Mouse (Mus musculus): Measurements from ENCODE around the gene Hs6st3. TPM values are rescaled to one million over a fixed set of nuclear protein-coding genes. Genes with fewer than 3 reads are reported as not detected.

Gene Hs6st3
- polyA plus RNA-seq, 2 experiments: 0.02 TPM; not detected in 1

DNA sequence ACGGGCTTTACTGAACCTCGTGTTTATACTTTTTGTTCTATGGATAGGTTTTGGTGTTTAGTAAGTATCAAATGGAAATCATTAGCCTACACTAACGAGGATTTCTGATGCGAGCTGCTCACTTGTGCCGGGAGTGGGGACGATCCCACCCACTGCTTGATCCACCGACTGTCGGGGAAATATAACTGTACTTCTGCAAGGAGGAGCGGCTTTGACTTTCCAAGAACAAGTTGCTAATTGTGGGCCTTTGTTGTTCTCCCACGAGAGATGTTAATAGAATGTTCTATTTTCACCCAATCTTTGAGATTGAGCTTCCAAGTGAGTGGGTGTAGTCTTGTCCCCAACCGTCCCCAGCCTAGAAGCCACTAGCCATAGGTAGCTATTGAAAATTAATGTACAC, 209.1 kb downstream of the Hs6st3 start:
- no peak overlapping the region for H3K4me3 ChIP-seq (ENCODE audit: insufficient read depth in 1 of 2, low read depth in 2 of 2, low read length in 2 of 2)
- H3K36me3 ChIP-seq (replicated peaks; ENCODE audit: control insufficient read depth, insufficient read depth, low read depth): no peaks in the 10 kb centered on the region
- TF ChIP-seq CTCF (IDR thresholded peaks at IDR 0.05; ENCODE audit: low read depth) (no peak), EP300 (IDR thresholded peaks at IDR 0.05; ENCODE audit: low read depth) (no peak)
- H3K27me3 ChIP-seq (ENCODE audit: control insufficient read depth, insufficient read depth, low read length): no peaks in the 10 kb centered on the region
- no peaks in the 10 kb centered on the region for H3K4me1 ChIP-seq (replicated peaks; ENCODE audit: control insufficient read depth in 2 of 2, insufficient read depth in 2 of 2, low read length in 1 of 2)
- ATAC-seq (ENCODE audit: insufficient read depth): no peak
- H3K9ac ChIP-seq (replicated peaks): no peak overlapping the region
- H3K9me3 ChIP-seq (ENCODE audit: control insufficient read depth, low read length): no peaks in the 10 kb centered on the region
- DNase-seq (ENCODE audit: low read depth in 3 of 3, low spot score in 3 of 3): no peak
- WGBS (ENCODE audit: insufficient replicate concordance): 74% methylated on average over 11 of the region's 11 CpGs
- no peak overlapping the region for H3K4me2 ChIP-seq (ENCODE audit: low read depth)
- no peak overlapping the region for H3K27ac ChIP-seq

DNA sequence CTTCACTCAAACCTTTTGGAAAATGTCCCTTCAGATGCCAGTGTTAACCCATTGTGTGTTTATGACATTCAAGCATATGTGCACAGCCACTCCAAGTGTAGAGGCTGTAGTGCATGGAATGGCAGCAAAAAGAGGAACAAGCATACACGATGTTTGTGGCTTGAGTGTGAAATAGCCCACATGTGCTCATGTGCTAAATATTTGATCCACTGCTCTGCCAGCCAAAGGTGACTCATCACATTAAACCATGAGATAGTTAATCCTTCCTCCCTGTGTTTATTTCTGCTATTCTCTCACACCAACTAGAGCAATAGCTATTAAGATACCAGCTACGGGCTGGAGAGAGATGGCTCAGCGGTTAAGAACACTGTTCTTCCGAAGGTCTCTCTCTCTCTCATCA, 223.3 kb downstream of the Hs6st3 start:
- Histone ChIP-seq H3K4me3 (ENCODE audit: insufficient read depth in 1 of 2, low read depth in 2 of 2, low read length in 2 of 2) (no peak overlapping the region), H3K4me1 (replicated peaks; ENCODE audit: control insufficient read depth in 2 of 2, insufficient read depth in 2 of 2, low read length in 1 of 2) (no peaks in the 10 kb centered on the region), H3K9me3 (ENCODE audit: control insufficient read depth, low read length) (no peaks in the 10 kb centered on the region), H3K9ac (replicated peaks) (no peak overlapping the region), H3K4me2 (ENCODE audit: low read depth) (no peak overlapping the region), H3K36me3 (replicated peaks; ENCODE audit: control insufficient read depth, insufficient read depth, low read depth) (no peaks in the 10 kb centered on the region), H3K27me3 (ENCODE audit: control insufficient read depth, insufficient read depth, low read length) (no peaks in the 10 kb centered on the region), H3K27ac (no peak overlapping the region)
- no peak for ATAC-seq (ENCODE audit: insufficient read depth)
- DNase-seq (ENCODE audit: low read depth in 3 of 3, low spot score in 3 of 3): no peak
- 75% methylated on average over 4 of the region's 4 CpGs for WGBS (ENCODE audit: insufficient replicate concordance)
- TF ChIP-seq CTCF (IDR thresholded peaks at IDR 0.05; ENCODE audit: low read depth) (no peak), EP300 (IDR thresholded peaks at IDR 0.05; ENCODE audit: low read depth) (no peak)

DNA sequence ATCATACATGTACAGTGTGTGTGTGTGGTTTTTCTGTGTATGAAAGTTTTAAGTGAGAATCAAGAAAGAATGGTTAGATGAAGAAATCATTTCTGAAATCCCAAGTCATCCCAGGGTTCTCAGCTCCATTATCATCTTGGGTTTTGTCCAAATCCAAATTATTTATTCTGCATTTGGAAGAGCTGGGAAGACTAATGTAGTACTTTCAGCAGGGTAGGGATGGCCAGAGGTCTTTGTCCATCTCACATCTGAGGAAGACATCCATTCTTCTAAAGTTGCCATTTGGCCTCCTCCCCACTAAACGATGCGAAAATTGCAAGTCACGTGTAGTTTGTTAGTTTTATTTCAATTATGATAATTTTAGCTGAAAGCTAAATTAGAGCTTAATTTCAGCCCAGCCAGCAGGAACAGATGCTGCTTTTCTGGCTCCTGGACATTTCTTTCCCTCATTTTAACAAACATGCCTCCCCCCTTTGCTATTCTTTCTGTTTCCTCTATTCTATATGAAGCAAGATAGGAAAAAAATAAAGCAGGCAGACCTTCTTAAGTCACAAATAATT, 229.8 kb downstream of the Hs6st3 start:
- Histone ChIP-seq H3K9me3 (ENCODE audit: control insufficient read depth, low read length) (no peaks in the 10 kb centered on the region), H3K4me1 (replicated peaks; ENCODE audit: control insufficient read depth in 2 of 2, insufficient read depth in 2 of 2, low read length in 1 of 2) (no peaks in the 10 kb centered on the region), H3K9ac (replicated peaks) (no peak overlapping the region), H3K27ac (no peak overlapping the region), H3K4me3 (ENCODE audit: insufficient read depth in 1 of 2, low read depth in 2 of 2, low read length in 2 of 2) (no peak overlapping the region), H3K27me3 (ENCODE audit: control insufficient read depth, insufficient read depth, low read length) (no peaks in the 10 kb centered on the region), H3K4me2 (ENCODE audit: low read depth) (no peak overlapping the region), H3K36me3 (replicated peaks; ENCODE audit: control insufficient read depth, insufficient read depth, low read depth) (no peaks in the 10 kb centered on the region)
- DNase-seq (ENCODE audit: low read depth in 3 of 3, low spot score in 3 of 3) (no peak), ATAC-seq (ENCODE audit: insufficient read depth) (no peak)
- no peak for TF ChIP-seq EP300 (IDR thresholded peaks at IDR 0.05; ENCODE audit: low read depth)
- no peak for TF ChIP-seq CTCF (IDR thresholded peaks at IDR 0.05; ENCODE audit: low read depth)
- 58% methylated on average over 3 of the region's 3 CpGs for WGBS (ENCODE audit: insufficient replicate concordance)

DNA sequence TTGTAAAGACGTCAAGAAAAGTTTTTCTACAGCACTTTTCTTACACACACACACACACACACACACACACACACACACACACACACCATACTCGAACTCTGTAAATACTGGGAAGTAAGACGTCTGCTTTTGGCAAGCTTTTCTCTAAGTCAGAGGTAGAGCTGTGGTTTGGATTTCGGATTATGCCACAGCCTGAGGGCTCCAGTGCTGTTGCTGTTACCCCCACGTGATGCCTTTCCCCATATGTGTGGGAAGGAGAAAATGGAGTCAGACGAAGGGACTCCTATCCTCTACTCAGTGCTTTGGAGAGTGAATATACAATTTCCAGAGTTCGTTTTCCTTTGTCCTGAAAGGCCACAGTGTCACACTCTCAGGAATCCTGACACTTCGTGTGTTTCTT, 231.1 kb downstream of the Hs6st3 start:
- Histone ChIP-seq H3K36me3 (replicated peaks; ENCODE audit: control insufficient read depth, insufficient read depth, low read depth) (no peaks in the 10 kb centered on the region), H3K27me3 (ENCODE audit: control insufficient read depth, insufficient read depth, low read length) (no peaks in the 10 kb centered on the region), H3K4me1 (replicated peaks; ENCODE audit: control insufficient read depth in 2 of 2, insufficient read depth in 2 of 2, low read length in 1 of 2) (no peaks in the 10 kb centered on the region), H3K9me3 (ENCODE audit: control insufficient read depth, low read length) (no peaks in the 10 kb centered on the region), H3K27ac (no peak overlapping the region), H3K9ac (replicated peaks) (no peak overlapping the region), H3K4me2 (ENCODE audit: low read depth) (no peak overlapping the region), H3K4me3 (ENCODE audit: insufficient read depth in 1 of 2, low read depth in 2 of 2, low read length in 2 of 2) (no peak overlapping the region)
- ATAC-seq (ENCODE audit: insufficient read depth): no peak
- WGBS (ENCODE audit: insufficient replicate concordance): 57% methylated on average over 8 of the region's 8 CpGs
- DNase-seq (ENCODE audit: low read depth in 3 of 3, low spot score in 3 of 3): no peak
- TF ChIP-seq CTCF (IDR thresholded peaks at IDR 0.05; ENCODE audit: low read depth) (no peak), EP300 (IDR thresholded peaks at IDR 0.05; ENCODE audit: low read depth) (no peak)

DNA sequence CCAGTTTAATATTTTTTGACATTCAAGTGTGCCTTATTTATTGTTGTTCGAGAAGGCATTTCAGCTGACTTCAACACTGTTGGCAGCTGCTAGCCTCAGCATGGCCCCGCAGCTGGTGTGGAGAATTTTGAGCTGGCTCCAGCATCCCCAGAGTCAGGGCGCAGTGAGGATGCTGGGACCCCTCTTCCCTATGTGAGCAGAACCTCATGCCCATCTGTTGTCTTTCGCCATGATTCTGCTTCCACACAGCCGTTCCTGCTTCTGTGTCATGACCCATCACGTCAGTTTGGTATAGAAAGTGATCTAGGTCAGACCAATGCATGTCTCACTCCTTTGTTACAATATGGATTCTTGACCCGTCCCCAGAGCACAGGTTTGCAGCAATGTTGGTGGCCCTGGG, 231.9 kb downstream of the Hs6st3 start:
- WGBS (ENCODE audit: insufficient replicate concordance): 62% methylated on average over 7 of the region's 7 CpGs
- Histone ChIP-seq H3K27me3 (ENCODE audit: control insufficient read depth, insufficient read depth, low read length) (no peaks in the 10 kb centered on the region), H3K27ac (no peak overlapping the region), H3K36me3 (replicated peaks; ENCODE audit: control insufficient read depth, insufficient read depth, low read depth) (no peaks in the 10 kb centered on the region), H3K4me1 (replicated peaks; ENCODE audit: control insufficient read depth in 2 of 2, insufficient read depth in 2 of 2, low read length in 1 of 2) (no peaks in the 10 kb centered on the region), H3K9ac (replicated peaks) (no peak overlapping the region), H3K9me3 (ENCODE audit: control insufficient read depth, low read length) (no peaks in the 10 kb centered on the region), H3K4me2 (ENCODE audit: low read depth) (no peak overlapping the region), H3K4me3 (ENCODE audit: insufficient read depth in 1 of 2, low read depth in 2 of 2, low read length in 2 of 2) (no peak overlapping the region)
- ATAC-seq (ENCODE audit: insufficient read depth): no peak
- TF ChIP-seq EP300 (IDR thresholded peaks at IDR 0.05; ENCODE audit: low read depth) (no peak), CTCF (IDR thresholded peaks at IDR 0.05; ENCODE audit: low read depth) (no peak)
- no peak for DNase-seq (ENCODE audit: low read depth in 3 of 3, low spot score in 3 of 3)

Data from liver, embryonic 14.5 days (tissue).